25 mouse cellular contexts compared by ENCODE assay signal in genomic region chr5:100582435-100582826, GRCm38 (mm10). TPM values are rescaled to one million over a fixed set of nuclear protein-coding genes. Genes with fewer than 3 reads are reported as not detected.
DNase-seq lines count a peak whose midpoint lies in the region; ATAC-seq and TF ChIP-seq lines count a peak whose summit lies in the region.
"Had no signal": no experiment of that assay in that cellular context is flagged by ENCODE, and none has a peak within 500 bp of the region (broad histone marks: within the 10 kb centered on the region; RNA-seq: fewer than 3 reads in every experiment).

No protein-coding gene starts in this region.

- no peak for DNase-seq in liver, embryonic 14.5 days (ENCODE audit: low read depth in 3 of 3, low spot score in 3 of 3)
- no peak for DNase-seq in liver, embryonic 11.5 days (ENCODE audit: low spot score)
- peak; percentile 80 for DNase-seq in A20 (ENCODE audit: low read depth, low spot score)
- DNase-seq in brain, adult 2 months (ENCODE audit: low read depth, low spot score) = peak; percentile 7
- no peak for DNase-seq in cerebellum, adult 11-12 months
- no peak for DNase-seq in cerebellum, adult 9-11 months
- DNase-seq in thymus, adult 2 months = no peak
- DNase-seq: cerebellum, adult 11 months; cerebellum, postnatal 36 days; forebrain, postnatal 0 days; heart, postnatal 10 days; kidney, postnatal 14 days; thymus, postnatal 14 days had no signal

- 35% methylated on average over 5 of the region's 5 CpGs for WGBS in liver, embryonic 14.5 days (ENCODE audit: insufficient replicate concordance)
- WGBS in liver, embryonic 11.5 days = 71% methylated on average over 5 of the region's 5 CpGs
- WGBS in thymus, adult 2 months = 19% methylated on average over 5 of the region's 5 CpGs

- no peak overlapping the region for H3K4me3 ChIP-seq in liver, embryonic 14.5 days (ENCODE audit: insufficient read depth in 1 of 2, low read depth in 2 of 2, low read length in 2 of 2)
- H3K4me3 ChIP-seq in liver, embryonic 11.5 days (ENCODE audit: low read depth, low read length) = no peak overlapping the region
- H3K4me3 ChIP-seq in thymus, adult 2 months (ENCODE audit: control insufficient read depth, insufficient read depth, low read length) = no peak overlapping the region
- H3K4me3 ChIP-seq: forebrain, embryonic 10.5 days; hindbrain, embryonic 13.5 days; limb, embryonic 12.5 days; liver, embryonic 15.5 days; midbrain, embryonic 10.5 days had no signal

- no peak overlapping the region for H3K9ac ChIP-seq in liver, embryonic 14.5 days (replicated peaks)
- H3K9ac ChIP-seq in liver, embryonic 11.5 days (ENCODE audit: low read depth, low read length) = no peak overlapping the region
- H3K9ac ChIP-seq: forebrain, postnatal 0 days; hindbrain, embryonic 13.5 days; limb, embryonic 12.5 days; liver, embryonic 15.5 days had no signal

- no peak for TF ChIP-seq CTCF in liver, embryonic 14.5 days (IDR thresholded peaks at IDR 0.05; ENCODE audit: low read depth)
- no peak for TF ChIP-seq CTCF in thymus, adult 2 months (IDR thresholded peaks at IDR 0.05; ENCODE audit: borderline replicate concordance, control insufficient read depth, extremely low read depth, insufficient read depth, low read length, poor library complexity)

- H3K4me2 ChIP-seq in liver, embryonic 14.5 days (ENCODE audit: low read depth) = no peak overlapping the region
- no peak overlapping the region for H3K4me2 ChIP-seq in liver, embryonic 11.5 days
- H3K4me2 ChIP-seq: heart, embryonic 11.5 days; hindbrain, embryonic 13.5 days; limb, embryonic 12.5 days; liver, embryonic 15.5 days had no signal

- no peaks in the 10 kb centered on the region for H3K9me3 ChIP-seq in liver, embryonic 14.5 days (ENCODE audit: control insufficient read depth, low read length)
- no peaks in the 10 kb centered on the region for H3K9me3 ChIP-seq in liver, embryonic 11.5 days (ENCODE audit: control insufficient read depth, low read length)
- H3K9me3 ChIP-seq: forebrain, embryonic 10.5 days; G1E; hindbrain, embryonic 13.5 days; limb, embryonic 12.5 days; liver, embryonic 15.5 days; midbrain, embryonic 10.5 days had no signal

- TF ChIP-seq EP300 in liver, embryonic 14.5 days (IDR thresholded peaks at IDR 0.05; ENCODE audit: low read depth) = 0 out of 2 replicates have a peak, but pooled peaks have one; percentile 19

- H3K36me3 ChIP-seq in liver, embryonic 14.5 days (replicated peaks; ENCODE audit: control insufficient read depth, insufficient read depth, low read depth) = no peaks in the 10 kb centered on the region
- H3K36me3 ChIP-seq in liver, embryonic 11.5 days (ENCODE audit: control insufficient read depth, insufficient read depth, low read length) = no peaks in the 10 kb centered on the region
- no peaks in the 10 kb centered on the region for H3K36me3 ChIP-seq in thymus, adult 2 months (ENCODE audit: control insufficient read depth, insufficient read depth, low read length)
- H3K36me3 ChIP-seq: forebrain, embryonic 10.5 days; G1E; hindbrain, embryonic 13.5 days; limb, embryonic 12.5 days; liver, embryonic 15.5 days; midbrain, embryonic 10.5 days had no signal

- H3K27me3 ChIP-seq in liver, embryonic 14.5 days (ENCODE audit: control insufficient read depth, insufficient read depth, low read length) = no peaks in the 10 kb centered on the region
- H3K27me3 ChIP-seq in liver, embryonic 11.5 days (replicated peaks; ENCODE audit: control insufficient read depth, insufficient read depth, low read length) = no peaks in the 10 kb centered on the region
- no peaks in the 10 kb centered on the region for H3K27me3 ChIP-seq in thymus, adult 2 months (ENCODE audit: control insufficient read depth, insufficient read depth, low read length)
- H3K27me3 ChIP-seq: hindbrain, embryonic 13.5 days; limb, embryonic 12.5 days; liver, embryonic 15.5 days had no signal

- no peak for TF ChIP-seq POLR2A in thymus, adult 2 months (IDR thresholded peaks at IDR 0.05; ENCODE audit: control insufficient read depth, extremely low read depth, insufficient read depth, low read length, poor library complexity)

- peaks cover 0 to 5% of the 10 kb centered on the region in 2 experiments; a peak in 2 of 4 replicates for H3K4me1 ChIP-seq in liver, embryonic 14.5 days (replicated peaks; ENCODE audit: control insufficient read depth in 2 of 2, insufficient read depth in 2 of 2, low read length in 1 of 2)
- no peaks in the 10 kb centered on the region for H3K4me1 ChIP-seq in liver, embryonic 11.5 days (replicated peaks; ENCODE audit: control insufficient read depth, insufficient read depth, low read length)
- peaks cover 22% of the 10 kb centered on the region for H3K4me1 ChIP-seq in thymus, adult 2 months (replicated peaks; ENCODE audit: control insufficient read depth, insufficient read depth, low read length)
- H3K4me1 ChIP-seq: forebrain, embryonic 10.5 days; hindbrain, embryonic 13.5 days; limb, embryonic 12.5 days; midbrain, embryonic 10.5 days had no signal

- H3K27ac ChIP-seq in liver, embryonic 14.5 days = no peak overlapping the region
- no peak overlapping the region for H3K27ac ChIP-seq in liver, embryonic 11.5 days (ENCODE audit: low read depth, low read length)
- H3K27ac ChIP-seq in thymus, adult 2 months (ENCODE audit: control insufficient read depth, insufficient read depth, low read length) = no peak overlapping the region
- H3K27ac ChIP-seq: forebrain, embryonic 10.5 days; hindbrain, embryonic 13.5 days; limb, embryonic 12.5 days; liver, embryonic 15.5 days; midbrain, embryonic 10.5 days had no signal

- ATAC-seq in liver, embryonic 14.5 days (ENCODE audit: insufficient read depth) = no peak
- no peak for ATAC-seq in liver, embryonic 11.5 days (replicated peaks; ENCODE audit: low FRiP score)
- peak; percentile 38; the same call in 1 of the 2 replicates for ATAC-seq in megakaryocyte-erythroid progenitor cell, adult 5-6 weeks (replicated peaks; ENCODE audit: low FRiP score, low TSS enrichment, poor library complexity, severe bottlenecking)
- ATAC-seq: forebrain, postnatal 0 days; inflammation-experienced regulatory T-cells, adult 6 months; lung, postnatal 0 days had no signal

RNA-seq across cellular contexts. Expression of gene Plac8, which starts 10.4 kb away (rescaled TPM):
- 64.3 and 87.8 TPM in 2 replicates for polyA plus RNA-seq in liver, embryonic 14.5 days (2012; rRNA removed)
- 67.3 and 91.1 TPM in 2 replicates for polyA plus RNA-seq in liver, embryonic 14.5 days (2014; fragmentation: Nextera tagmentation; extraction: Ambion mirVana)
- 34.0 and 34.3 TPM in 2 replicates for polyA plus RNA-seq in liver, embryonic 11.5 days (2014; fragmentation: Nextera tagmentation; extraction: Ambion mirVana)
- 205 and 254 TPM in 2 replicates for total RNA-seq in megakaryocyte-erythroid progenitor cell, adult 5-6 weeks (2014; fragmentation: Nextera tagmentation)
- total RNA-seq in megakaryocyte-erythroid progenitor cell, adult 5-6 weeks (2017) = 198 and 535 TPM in 2 replicates
- 118 and 153 TPM in 2 replicates for polyA plus RNA-seq in thymus, adult 2 months (2012; rRNA removed)
- total RNA-seq: layer of hippocampus, adult 8-10 months; left cerebral cortex, adult 8-10 months had no signal

Comparison
In these comparisons a context has a peak if more than half of its experiments do, and no peak if none do; other contexts are left out.
1. DNase-seq: peak in A20 (single experiment) and brain, adult 2 months (single experiment); none in liver, embryonic 14.5 days (0 of 3), liver, embryonic 11.5 days (single experiment), cerebellum, adult 11-12 months (single experiment), cerebellum, adult 9-11 months (single experiment) and thymus, adult 2 months (single experiment).